Mouse (Mus musculus) regulatory T cell (primary cell): ENCODE measurements around the gene Olfr154.
"Not testable (repeated sequence)": the region's sequence is repeated elsewhere in the genome, so short reads cannot be mapped to it uniquely, and the experiment has no call there.

ENCODE experiments used
- in situ Hi-C: fragments of 300-600 bp; cut with MboI, MseI; formaldehyde crosslinking; loops from one replicate; pipeline ENCODE4 v1.15.1; 2025; ENCODE audit warnings: high pct_unique_total_duplicates

The Olfr154 gene

DNA sequence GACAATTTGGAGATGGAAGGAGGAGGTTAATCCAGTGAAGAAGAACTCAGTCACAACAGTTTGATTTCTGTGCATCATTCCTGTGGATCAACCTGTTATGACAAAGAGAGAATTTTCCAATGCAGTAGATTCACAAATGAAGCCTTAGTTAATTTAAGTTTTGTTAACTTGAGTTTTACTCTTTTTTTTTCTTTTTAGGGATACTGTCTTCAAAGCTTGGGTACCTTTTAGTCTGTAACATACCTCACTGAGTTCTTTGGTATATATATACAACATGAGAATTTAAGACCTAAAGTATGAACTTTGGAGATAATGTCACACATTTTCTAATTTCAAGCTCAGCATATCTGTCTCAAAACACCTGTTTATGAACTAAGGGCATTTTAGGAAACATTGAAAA, at the start of gene Olfr154:
TSS of gene Olfr154 (minus strand) at position 101 of the 400 bp plus-strand sequence.
- in situ Hi-C loops, result not testable (repeated sequence)

DNA sequence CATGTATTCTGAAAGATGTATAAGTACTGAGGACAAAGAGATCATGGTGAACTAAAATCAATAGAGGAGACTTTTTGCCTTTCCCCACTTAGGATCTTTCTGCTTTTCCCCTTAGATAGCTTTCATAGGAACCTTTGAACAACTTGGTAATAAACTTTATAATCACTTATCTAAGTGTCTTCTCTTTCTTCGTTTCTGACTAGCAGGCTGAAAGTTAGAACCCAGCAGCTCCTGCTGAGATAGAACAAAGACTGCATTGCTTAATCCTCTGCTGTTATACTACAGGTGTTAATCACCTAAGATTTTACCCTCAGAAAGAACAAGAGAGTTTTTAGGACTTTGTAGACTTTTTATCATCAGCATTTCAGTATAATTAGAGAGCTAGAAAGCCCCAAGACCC, 46.9 kb upstream of the Olfr154 start:
- in situ Hi-C loops, result no loop called here

DNA sequence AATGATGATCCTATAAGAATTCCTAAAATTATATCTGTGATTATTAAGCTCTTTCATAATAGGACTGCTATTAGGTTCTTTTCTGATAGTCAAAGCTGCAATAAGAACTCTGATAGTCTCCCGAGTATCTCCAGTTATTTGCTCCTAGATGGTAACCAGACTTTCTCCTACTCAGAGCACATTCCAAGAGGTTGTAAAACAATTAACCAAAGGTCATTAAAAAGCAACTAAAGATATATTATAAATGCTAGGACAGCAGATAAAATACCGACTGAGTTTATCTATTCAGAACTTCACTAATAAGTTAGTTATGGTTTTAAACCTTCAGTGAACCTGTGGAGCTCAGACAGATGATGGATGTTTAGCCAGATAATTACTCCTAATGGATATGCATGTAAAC, 46.4 kb upstream of the Olfr154 start:
- in situ Hi-C loops, result not testable (repeated sequence)

DNA sequence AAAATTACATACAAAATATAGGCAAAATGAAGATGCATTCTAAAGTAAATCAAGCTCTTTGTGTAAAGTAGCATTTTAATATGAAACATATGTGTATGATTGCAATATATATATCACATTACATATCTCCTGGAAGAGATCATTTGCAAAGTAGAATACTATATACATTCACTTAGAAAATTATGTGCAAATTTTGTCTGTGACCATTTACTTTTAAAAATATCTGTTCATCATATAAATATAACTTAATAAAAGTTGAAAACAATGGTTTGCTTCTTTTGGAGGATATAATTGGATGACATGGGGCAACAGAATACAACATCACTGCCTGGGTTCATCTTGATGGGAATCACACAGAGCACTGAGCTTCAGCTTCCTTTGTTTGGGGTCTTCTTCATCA, 24.9 kb upstream of the Olfr154 start, which contains the start of gene Olfr1008:
TSS of gene Olfr1008 (plus strand) at position 301 of the 400 bp plus-strand sequence.
- in situ Hi-C loops, result no loop called here

DNA sequence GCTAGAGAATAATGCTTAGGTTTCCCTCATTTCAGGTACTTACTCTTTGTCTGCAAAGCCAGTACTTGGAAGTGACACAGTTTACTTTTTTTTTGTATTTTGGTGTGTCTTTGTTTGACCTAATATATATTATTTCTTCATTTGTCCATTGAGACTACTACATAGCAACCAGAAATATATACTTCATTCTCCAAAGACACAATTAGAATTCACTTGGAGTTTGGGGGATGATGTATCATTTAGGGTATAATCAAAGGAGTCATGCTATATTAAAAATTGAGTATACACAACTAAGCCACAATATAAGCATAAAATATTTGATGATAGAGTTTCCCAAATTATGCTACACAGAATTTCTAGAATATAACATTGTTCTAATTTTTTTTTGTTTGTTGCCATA, 14.4 kb upstream of the Olfr154 start, which contains the start of gene Olfr1006:
TSS of gene Olfr1006 (minus strand) at position 101 of the 400 bp plus-strand sequence.
- in situ Hi-C loops, result no loop called here

DNA sequence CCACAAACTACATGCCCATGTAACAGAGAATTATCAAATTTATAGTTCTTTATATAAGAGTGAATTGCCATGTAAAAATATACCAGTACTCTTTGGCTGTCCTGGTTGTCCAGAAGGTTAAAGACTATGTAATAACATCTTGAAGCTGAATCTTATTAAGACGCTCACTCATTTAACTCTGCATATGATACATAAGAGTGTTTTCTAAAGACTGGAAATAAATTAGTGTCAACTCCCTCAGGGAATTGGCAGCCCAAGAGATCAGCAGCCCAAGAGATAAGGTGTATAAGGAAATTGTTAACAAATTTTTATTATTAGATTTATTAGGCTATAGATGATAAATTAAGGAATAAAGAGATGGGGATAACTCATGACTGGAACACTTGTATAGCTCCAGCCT, 13.7 kb downstream of the Olfr154 start, which contains the start of gene Olfr1002:
TSS of gene Olfr1002 (minus strand) at position 101 of the 400 bp plus-strand sequence.
- in situ Hi-C loops, result no loop called here
